In the genomic region with DNA sequence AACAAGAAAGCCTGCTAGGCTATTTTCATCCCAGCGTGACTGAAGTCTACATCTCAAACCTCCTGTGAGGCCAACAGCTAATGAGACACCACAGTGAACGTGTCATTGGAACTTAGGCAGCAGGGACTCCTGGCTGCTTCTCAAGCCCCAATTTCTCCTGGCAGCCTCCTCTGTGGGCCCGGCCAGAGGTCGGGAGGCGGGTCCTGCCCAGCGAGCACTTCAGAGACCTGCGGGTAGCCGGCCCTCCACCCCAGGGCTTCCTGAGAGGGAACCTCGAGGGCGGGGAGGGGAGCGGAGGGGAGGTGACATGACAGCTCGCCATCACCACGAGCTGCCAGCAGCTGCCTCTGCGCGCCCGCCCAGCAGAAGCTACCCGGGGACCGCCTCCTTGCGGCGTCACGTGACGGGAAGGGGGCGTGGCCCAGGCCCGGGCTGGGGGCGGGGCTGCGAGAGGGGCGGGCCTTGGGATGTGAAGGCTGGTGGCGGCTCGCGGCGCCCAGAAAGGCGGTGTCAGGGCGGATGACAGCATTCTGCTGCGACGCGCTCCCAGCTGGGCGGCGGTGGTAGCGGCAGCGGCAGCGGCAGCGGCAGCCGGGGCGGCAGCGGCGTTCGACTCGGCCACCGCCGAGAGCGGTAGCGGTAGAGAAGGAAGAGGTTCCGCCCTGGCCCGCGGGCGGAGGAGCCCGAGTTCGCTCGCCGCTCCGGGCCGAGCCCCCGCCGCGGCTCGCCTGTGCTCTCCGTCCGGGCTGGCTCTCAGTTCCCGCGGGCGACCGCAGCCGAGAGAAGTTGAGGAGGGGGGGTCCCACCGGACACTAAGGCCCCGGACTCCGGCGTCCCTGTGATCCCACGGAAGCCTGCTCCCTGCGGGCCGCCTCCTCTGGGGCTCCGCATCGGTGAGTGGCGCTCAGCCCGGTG, we compare ENCODE assay signal across 8 mouse cellular contexts. TPM values are rescaled to one million over a fixed set of nuclear protein-coding genes. Genes with fewer than 3 reads are reported as not detected.
DNase-seq lines count a peak whose midpoint lies in the region; ATAC-seq and TF ChIP-seq lines count a peak whose summit lies in the region.

Gene Osbpl8, plus strand, starts transcription at position 449 of the 915 bp plus-strand sequence.

- peak; percentile 94 for ATAC-seq in lung, postnatal 0 days

- under 1% methylated on average over 75 of the region's 84 CpGs for WGBS in cerebellum, adult 2 months
- under 1% methylated on average over 84 of the region's 84 CpGs for WGBS in hindbrain, embryonic 10.5 days
- WGBS in lung, postnatal 0 days: under 1% methylated on average over 35 of the region's 84 CpGs

- peaks cover 0 to 38% of the 10 kb centered on the region in 2 experiments; a peak in 3 of 4 replicates for H3K36me3 ChIP-seq in MEL (ENCODE audit: control insufficient read depth in 1 of 2, insufficient read depth in 2 of 2, low read length in 2 of 2)
- H3K36me3 ChIP-seq in hindbrain, embryonic 10.5 days: no peaks in the 10 kb centered on the region
- no peaks in the 10 kb centered on the region for H3K36me3 ChIP-seq in lung, postnatal 0 days (ENCODE audit: insufficient read depth, low read length)

- DNase-seq in MEL (ENCODE audit: low read depth, low spot score): peak; percentile 97
- peak; percentile 99 to 100 for DNase-seq in cerebellum, adult 2 months
- DNase-seq in forelimb bud, embryonic 11.5 days (ENCODE audit: low read depth, low spot score): peak; percentile 91
- peak; percentile 99 for DNase-seq in hindbrain, embryonic 10.5 days (ENCODE audit: low spot score)
- peak; percentile 98 for DNase-seq in layer of hippocampus, adult 9-11 months
- DNase-seq in lung, postnatal 0 days (ENCODE audit: low spot score): peak; percentile 97
- peak; percentile 100 for DNase-seq in ovary, postnatal 14 days (ENCODE audit: low spot score)
- DNase-seq in thymus, postnatal 14 days: peak; percentile 100

- H3K27me3 ChIP-seq in MEL (ENCODE audit: control insufficient read depth in 1 of 2, insufficient read depth in 2 of 2, low read length in 2 of 2): no peaks in the 10 kb centered on the region
- no peaks in the 10 kb centered on the region for H3K27me3 ChIP-seq in cerebellum, adult 2 months (ENCODE audit: control insufficient read depth, insufficient read depth, low read length)
- no peaks in the 10 kb centered on the region for H3K27me3 ChIP-seq in hindbrain, embryonic 10.5 days (ENCODE audit: insufficient read depth, poor library complexity, severe bottlenecking)
- H3K27me3 ChIP-seq in lung, postnatal 0 days (replicated peaks; ENCODE audit: insufficient read depth, low read length): no peaks in the 10 kb centered on the region

- peak within 1 kb of the TSS; percentile 83 for H3K4me2 ChIP-seq in lung, postnatal 0 days (replicated peaks; ENCODE audit: low read depth, low read length)

- peaks cover 42% of the 10 kb centered on the region for H3K79me2 ChIP-seq in MEL (ENCODE audit: control insufficient read depth, insufficient read depth, low read length, poor library complexity)

- TF ChIP-seq RAD21 in MEL (IDR thresholded peaks at IDR 0.05; ENCODE audit: low read depth, low read length): no peak

- no peak for TF ChIP-seq CTCF in MEL (IDR thresholded peaks at IDR 0.05 in 2 of 3, conservative IDR thresholded peaks at IDR 0.05 in 1 of 3; ENCODE audit: control insufficient read depth in 1 of 3, insufficient read depth in 1 of 3, low read depth in 2 of 3, low read length in 3 of 3, poor library complexity in 1 of 3, severe bottlenecking in 1 of 3)
- no peak for TF ChIP-seq CTCF in cerebellum, adult 2 months (IDR thresholded peaks at IDR 0.05; ENCODE audit: borderline replicate concordance, insufficient read depth, low read depth, low read length)
- TF ChIP-seq CTCF in lung, postnatal 0 days (IDR thresholded peaks at IDR 0.05): no peak

- H3K4me3 ChIP-seq in MEL (ENCODE audit: control insufficient read depth in 1 of 2, insufficient read depth in 1 of 2, low read depth in 2 of 2, low read length in 2 of 2): peak within 1 kb of the TSS; percentile 86 to 91
- H3K4me3 ChIP-seq in cerebellum, adult 2 months (replicated peaks; ENCODE audit: insufficient read depth, low read depth, low read length): peak within 1 kb of the TSS; percentile 72
- H3K4me3 ChIP-seq in hindbrain, embryonic 10.5 days: peak within 1 kb of the TSS; percentile 97
- peak within 1 kb of the TSS; percentile 89 for H3K4me3 ChIP-seq in lung, postnatal 0 days (ENCODE audit: low read depth, low read length)

- H3K27ac ChIP-seq in MEL (ENCODE audit: control insufficient read depth, low read depth, low read length): peak within 1 kb of the TSS; percentile 83
- H3K27ac ChIP-seq in cerebellum, adult 2 months (ENCODE audit: insufficient read depth, low read length): peak within 1 kb of the TSS; percentile 81
- peak within 1 kb of the TSS; percentile 95 for H3K27ac ChIP-seq in hindbrain, embryonic 10.5 days
- peak within 1 kb of the TSS; percentile 96 for H3K27ac ChIP-seq in lung, postnatal 0 days (ENCODE audit: low read length)

- TF ChIP-seq POLR2A in MEL (IDR thresholded peaks at IDR 0.05; ENCODE audit: control insufficient read depth in 1 of 2, insufficient read depth in 1 of 2, low read depth in 1 of 2, low read length in 2 of 2, poor library complexity in 1 of 2): peak; percentile 69 to 78; a peak in 3 of 4 replicates
- TF ChIP-seq POLR2A in cerebellum, adult 2 months (IDR thresholded peaks at IDR 0.05; ENCODE audit: borderline replicate concordance, insufficient read depth, low read length): peak; percentile 93

- peak within 1 kb of the TSS; percentile 92 for H3K9ac ChIP-seq in MEL (ENCODE audit: control insufficient read depth, low read depth, low read length, poor library complexity, severe bottlenecking)
- peak within 1 kb of the TSS; percentile 92 for H3K9ac ChIP-seq in lung, postnatal 0 days (replicated peaks; ENCODE audit: low read depth)

- no peak for TF ChIP-seq EP300 in MEL (IDR thresholded peaks at IDR 0.05; ENCODE audit: low read depth in 1 of 2, low read length in 2 of 2)
- no peak for TF ChIP-seq EP300 in lung, postnatal 0 days (IDR thresholded peaks at IDR 0.05)

- H3K4me1 ChIP-seq in MEL (ENCODE audit: control insufficient read depth in 1 of 2, insufficient read depth in 2 of 2, low read length in 2 of 2): peaks cover 19 to 31% of the 10 kb centered on the region in 2 experiments
- H3K4me1 ChIP-seq in cerebellum, adult 2 months (ENCODE audit: control insufficient read depth, insufficient read depth, low read length): no peaks in the 10 kb centered on the region
- peaks cover 18% of the 10 kb centered on the region for H3K4me1 ChIP-seq in hindbrain, embryonic 10.5 days (replicated peaks)
- 0 out of 2 replicates have a peak, but pooled peaks cover 5% of the 10 kb centered on the region for H3K4me1 ChIP-seq in lung, postnatal 0 days (ENCODE audit: insufficient read depth, low read depth, low read length)

- no peaks in the 10 kb centered on the region for H3K9me3 ChIP-seq in MEL (replicated peaks; ENCODE audit: insufficient read depth, low read length)
- no peaks in the 10 kb centered on the region for H3K9me3 ChIP-seq in hindbrain, embryonic 10.5 days
- H3K9me3 ChIP-seq in lung, postnatal 0 days (ENCODE audit: low read length): no peaks in the 10 kb centered on the region

TF ChIP-seq in MEL, 35 proteins besides CTCF, POLR2A, EP300 and RAD21:
- peak; percentile 77 for TF ChIP-seq NELFE (IDR thresholded peaks at IDR 0.05; ENCODE audit: low read depth, low read length)
- no peak for TF ChIP-seq ZKSCAN1 (IDR thresholded peaks at IDR 0.05; ENCODE audit: low read depth, low read length)
- peak; percentile 63 to 94; a peak in 3 of 4 replicates for TF ChIP-seq USF2 (IDR thresholded peaks at IDR 0.05; ENCODE audit: borderline replicate concordance in 1 of 2, insufficient read depth in 1 of 2, low read depth in 1 of 2, low read length in 2 of 2)
- no peak for TF ChIP-seq JUND (IDR thresholded peaks at IDR 0.05; ENCODE audit: low read depth, low read length)
- peak; percentile 84; the same call in 1 of the 2 replicates for TF ChIP-seq MAZ (IDR thresholded peaks at IDR 0.05; ENCODE audit: low read depth, low read length)
- TF ChIP-seq GATA1 (IDR thresholded peaks at IDR 0.05; ENCODE audit: low read depth, low read length): no peak
- TF ChIP-seq CHD1 (IDR thresholded peaks at IDR 0.05; ENCODE audit: low read depth, low read length): no peak
- TF ChIP-seq HCFC1 (IDR thresholded peaks at IDR 0.05; ENCODE audit: low read depth, low read length): peak; percentile 85
- peak; percentile 75 for TF ChIP-seq ZMIZ1 (IDR thresholded peaks at IDR 0.05; ENCODE audit: low read depth, low read length)
- peak; percentile 93 for TF ChIP-seq MAX (IDR thresholded peaks at IDR 0.05; ENCODE audit: low read length)
- TF ChIP-seq POLR2AphosphoS2 (IDR thresholded peaks at IDR 0.05; ENCODE audit: low read length): peak; percentile 57; the same call in 1 of the 2 replicates
- peak; percentile 39; the same call in 1 of the 2 replicates for TF ChIP-seq BHLHE40 (IDR thresholded peaks at IDR 0.05; ENCODE audit: borderline replicate concordance, low read depth, low read length)
- no peak; the same call in 1 of the 2 replicates for TF ChIP-seq KAT2A (conservative IDR thresholded peaks at IDR 0.05; ENCODE audit: low read depth, low read length)
- TF ChIP-seq ETS1 (IDR thresholded peaks at IDR 0.05; ENCODE audit: low read depth, low read length): peak; percentile 66
- TF ChIP-seq UBTF (IDR thresholded peaks at IDR 0.05; ENCODE audit: borderline replicate concordance, insufficient read depth, low read depth, low read length): 0 out of 2 replicates have a peak, but pooled peaks have one; percentile 52
- peak; percentile 90 for TF ChIP-seq SIN3A (IDR thresholded peaks at IDR 0.05; ENCODE audit: low read length)
- TF ChIP-seq TCF12 (IDR thresholded peaks at IDR 0.05; ENCODE audit: low read depth, low read length): peak; percentile 63
- no peak for TF ChIP-seq MAFK (IDR thresholded peaks at IDR 0.05; ENCODE audit: borderline replicate concordance, low read depth, low read length)
- TF ChIP-seq ELF1 (IDR thresholded peaks at IDR 0.05; ENCODE audit: low read depth, low read length): peak; percentile 73
- peak; percentile 47; the same call in 1 of the 2 replicates for TF ChIP-seq NRF1 (IDR thresholded peaks at IDR 0.05; ENCODE audit: insufficient read depth, low read depth, low read length, poor library complexity, severe bottlenecking)
- TF ChIP-seq MXI1 (IDR thresholded peaks at IDR 0.05; ENCODE audit: low read depth, low read length): peak; percentile 92
- peak; percentile 100 for TF ChIP-seq USF1 (IDR thresholded peaks at IDR 0.05; ENCODE audit: low read depth, low read length)

RNA-seq across cellular contexts. Expression of gene Osbpl8, which starts in this region (rescaled TPM):
- 44.8 and 65.7 TPM in 2 replicates for total RNA-seq in MEL (2012; rRNA removed)
- polyA plus RNA-seq in MEL (2012; ENCODE audit: insufficient read depth in 1 of 2, insufficient read length in 2 of 2, low read depth in 1 of 2, low replicate concordance in 2 of 2, missing spikeins in 1 of 2): 10 to 100 TPM; 26.2 to 33.4 TPM
- polyA plus RNA-seq in cerebellum, adult 2 months (2012; rRNA removed): 18.4 and 19.4 TPM in 2 replicates
- polyA plus RNA-seq in hindbrain, embryonic 10.5 days (2016; fragmentation: Nextera tagmentation; extraction: Ambion mirVana): 9.2 and 9.4 TPM in 2 replicates
- polyA plus RNA-seq in lung, postnatal 0 days (2015; fragmentation: Nextera tagmentation; extraction: Ambion mirVana): 12.9 and 14.4 TPM in 2 replicates

Comparison
In these comparisons a context has a peak if more than half of its experiments do, and no peak if none do; other contexts are left out.
1. Peak in every context shown above with its lines: DNase-seq, ATAC-seq, H3K4me3 ChIP-seq and H3K27ac ChIP-seq.